Mouse (Mus musculus): ENCODE results near the gene Wdr66.

Wdr66 gene

DNA sequence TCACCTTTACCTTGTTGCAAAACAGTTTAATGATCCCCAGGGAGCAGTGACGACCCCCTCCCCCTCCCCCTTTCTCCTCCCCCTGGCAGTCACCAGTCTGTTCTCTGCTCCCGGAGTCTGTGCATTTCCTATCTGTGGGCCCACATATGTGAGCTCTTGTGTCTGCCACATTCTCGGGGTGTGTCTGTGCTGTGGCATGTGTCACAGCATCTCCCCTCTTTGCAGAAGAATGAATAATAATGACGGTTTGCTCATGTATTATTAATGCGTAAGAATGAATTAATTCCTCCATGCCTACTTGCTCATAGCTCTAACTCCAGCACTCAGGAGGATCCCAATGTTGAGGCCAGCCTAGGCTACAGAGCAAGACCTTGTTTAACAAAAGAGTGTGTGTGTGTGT, 21.0 kb downstream of the Wdr66 start:
- DNase-seq: no peak

DNA sequence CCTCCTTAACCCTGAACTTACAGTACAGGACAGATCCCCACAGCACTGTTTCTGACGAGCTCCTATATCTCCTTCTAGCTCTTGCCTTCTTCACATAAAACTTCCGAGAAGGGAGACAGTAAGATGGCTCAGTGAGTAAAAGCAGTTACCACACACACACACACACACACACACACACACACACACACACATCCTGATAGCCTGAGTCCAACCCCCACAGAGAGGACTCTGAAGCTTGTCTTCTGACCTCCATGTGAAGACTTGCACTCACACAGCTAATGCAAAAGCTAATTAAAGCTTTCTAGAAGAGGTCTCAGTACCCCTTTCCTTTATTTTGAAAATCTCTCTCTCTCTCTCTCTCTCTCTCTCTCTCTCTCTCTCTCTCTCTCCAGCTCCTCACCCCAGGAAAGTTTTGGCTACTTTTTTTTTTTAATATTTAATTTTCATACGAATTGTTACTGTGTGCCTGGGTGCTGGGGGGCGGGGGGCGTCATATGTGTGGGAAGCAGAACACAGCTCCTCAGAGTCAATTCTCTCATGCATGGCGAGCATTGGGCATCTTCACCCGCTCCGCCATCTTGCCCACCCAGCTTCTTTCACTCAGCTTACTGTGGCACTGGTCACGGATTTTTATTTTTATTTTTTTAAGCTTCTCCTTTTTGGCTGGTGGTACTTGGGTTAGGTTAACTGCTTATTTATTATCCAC, 24.9 kb downstream of the Wdr66 start:
- DNase-seq: no peak

DNA sequence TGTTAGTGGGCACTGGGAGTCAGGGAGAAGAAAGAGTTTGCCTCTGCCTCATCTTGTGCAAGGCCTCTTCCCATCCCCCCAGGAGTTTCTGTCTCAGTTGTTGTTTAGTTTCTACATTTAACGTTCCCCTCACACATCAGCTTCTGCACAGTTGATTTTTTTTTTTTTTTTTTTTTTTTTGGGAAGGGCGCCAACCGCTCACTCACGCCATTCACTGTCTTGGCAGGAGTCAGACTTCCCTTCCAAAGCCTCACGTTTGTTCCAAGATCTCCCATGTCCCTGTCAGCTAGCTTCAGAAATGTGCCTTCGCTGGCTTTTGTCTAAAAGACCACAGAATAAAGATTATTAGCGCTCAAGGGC, 25.4 kb downstream of the Wdr66 start:
- no peak for DNase-seq

DNA sequence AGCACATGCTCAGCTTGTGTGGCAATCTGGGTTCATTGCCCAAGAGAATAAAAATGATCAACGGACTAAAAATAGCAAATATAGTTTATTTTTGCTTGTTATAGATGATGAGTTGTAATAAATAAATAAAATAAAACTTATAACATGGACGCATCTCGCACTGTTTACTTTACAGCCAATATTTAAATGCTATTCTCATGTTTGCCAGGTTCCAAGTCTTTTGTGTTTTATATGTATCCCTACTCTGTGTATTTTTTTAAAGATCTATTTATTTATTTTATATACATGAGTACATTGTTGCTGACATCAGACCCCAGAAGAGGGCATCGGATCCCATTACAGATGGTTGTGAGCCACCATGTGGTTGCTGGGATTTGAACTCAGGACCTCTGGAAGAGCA, 25.8 kb downstream of the Wdr66 start:
- DNase-seq: no peak

DNA sequence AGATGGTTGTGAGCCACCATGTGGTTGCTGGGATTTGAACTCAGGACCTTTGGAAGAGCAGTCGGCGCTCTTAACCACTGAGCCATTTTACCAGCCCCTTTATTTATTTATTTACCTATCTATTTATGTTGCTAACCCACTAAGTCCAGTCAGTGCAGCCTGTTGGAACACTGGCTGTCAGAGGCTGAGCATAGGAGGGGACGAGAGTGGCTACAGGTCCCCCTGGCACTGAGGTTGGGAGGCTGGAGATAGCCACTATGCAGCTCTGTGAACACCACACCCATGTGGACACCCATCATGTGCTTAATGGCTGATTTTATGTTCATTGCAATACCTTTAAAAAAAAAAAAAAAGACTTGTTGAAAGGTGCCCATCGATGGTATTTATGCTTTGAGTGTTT, 27.3 kb downstream of the Wdr66 start:
- no peak for DNase-seq

DNA sequence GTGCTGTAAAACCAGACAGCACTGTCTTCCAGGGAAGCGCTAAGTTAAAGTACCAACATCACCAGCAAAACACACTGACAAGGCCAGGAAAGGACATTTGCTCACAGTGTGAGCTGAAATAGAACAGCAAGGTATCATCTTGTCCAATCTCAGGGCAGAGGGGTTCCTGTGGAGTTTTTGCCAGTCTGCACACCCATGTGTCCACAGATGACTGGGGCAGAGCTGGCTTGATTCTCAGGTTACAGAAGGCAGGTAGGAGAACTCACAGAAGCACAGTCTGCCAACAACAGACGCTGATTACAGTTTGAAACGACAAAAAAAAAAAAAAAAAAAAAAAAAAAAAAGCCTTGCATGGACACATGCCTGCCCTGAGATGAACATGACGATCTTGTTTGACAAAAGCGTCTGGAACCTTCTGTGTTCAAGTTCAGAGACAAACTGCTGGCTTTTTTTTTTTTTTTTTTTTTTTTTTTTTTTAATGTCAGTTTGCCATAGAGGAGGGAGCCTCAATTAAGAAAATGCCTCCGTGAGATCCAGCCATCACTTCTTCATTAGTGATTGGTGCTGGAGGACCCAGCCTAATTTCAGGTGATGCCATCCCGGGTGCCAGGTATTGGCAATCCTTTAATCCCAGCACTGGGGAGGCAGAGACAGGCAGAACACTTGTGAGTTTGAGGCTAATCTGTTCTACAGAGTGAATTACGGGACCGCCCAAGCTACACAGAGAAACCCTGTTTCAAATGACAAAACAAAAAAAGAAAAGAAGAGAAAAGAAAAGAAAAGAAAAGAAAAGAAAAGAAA, 29.6 kb downstream of the Wdr66 start:
- no peak for DNase-seq

DNA sequence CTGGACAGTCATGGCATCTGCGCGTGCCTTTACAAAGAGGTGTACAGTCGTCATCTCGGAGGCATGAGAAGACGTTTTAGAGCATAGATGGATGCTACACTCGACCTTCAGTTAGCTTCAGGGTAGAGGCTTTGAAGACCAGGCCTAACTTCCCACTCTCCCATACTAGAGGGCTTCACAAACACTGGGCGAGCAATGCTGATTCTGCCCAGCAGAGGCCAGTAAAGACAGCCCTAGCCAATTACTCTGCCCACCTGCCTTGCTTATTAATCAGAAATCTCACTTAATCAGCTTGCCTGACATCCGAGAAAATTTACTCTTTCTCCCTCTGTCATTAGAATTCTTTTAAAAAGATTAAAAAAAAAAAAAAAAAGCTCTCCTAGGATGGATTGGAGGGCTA, 33.3 kb downstream of the Wdr66 start:
- no peak for DNase-seq

DNA sequence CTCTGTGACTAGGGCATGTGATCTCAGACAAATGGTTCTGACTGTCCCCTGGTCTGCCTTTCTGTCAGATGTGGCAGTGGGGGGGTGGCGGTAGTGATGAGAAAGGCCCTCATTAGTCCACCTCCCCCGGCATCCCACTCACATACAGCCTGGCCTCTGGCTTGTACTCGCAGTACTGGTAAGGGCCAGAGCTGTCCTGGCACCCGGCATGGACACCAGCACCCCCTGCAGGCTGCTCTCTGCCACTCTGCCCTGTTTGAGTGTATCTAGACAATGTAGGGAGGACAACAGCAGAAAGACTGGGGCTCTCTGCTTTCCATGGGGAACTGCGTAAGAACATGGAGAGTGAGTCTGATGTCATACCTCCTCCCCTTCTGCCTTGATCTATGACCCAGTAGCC, 36.2 kb downstream of the Wdr66 start:
- DNase-seq: no peak

DNA sequence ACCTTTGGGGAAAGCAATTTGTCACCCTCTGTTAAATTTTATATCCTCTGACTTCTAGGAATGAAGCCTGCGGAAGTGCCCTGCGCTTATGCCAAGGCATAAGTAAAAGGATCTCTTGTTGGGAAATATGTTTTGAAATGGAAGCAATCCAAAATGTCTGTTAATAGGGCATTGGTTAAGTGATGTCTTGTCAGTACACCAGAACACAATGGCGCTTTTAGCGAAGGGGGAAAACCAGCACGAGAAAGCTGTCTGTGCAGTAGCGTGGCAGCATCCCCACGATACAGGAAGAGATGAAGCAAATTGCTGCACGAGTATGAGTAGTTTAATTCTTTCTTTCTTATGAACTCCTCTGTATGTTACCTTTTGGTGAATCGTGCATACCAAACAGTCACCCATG, 42.8 kb downstream of the Wdr66 start:
- no peak for DNase-seq

DNA sequence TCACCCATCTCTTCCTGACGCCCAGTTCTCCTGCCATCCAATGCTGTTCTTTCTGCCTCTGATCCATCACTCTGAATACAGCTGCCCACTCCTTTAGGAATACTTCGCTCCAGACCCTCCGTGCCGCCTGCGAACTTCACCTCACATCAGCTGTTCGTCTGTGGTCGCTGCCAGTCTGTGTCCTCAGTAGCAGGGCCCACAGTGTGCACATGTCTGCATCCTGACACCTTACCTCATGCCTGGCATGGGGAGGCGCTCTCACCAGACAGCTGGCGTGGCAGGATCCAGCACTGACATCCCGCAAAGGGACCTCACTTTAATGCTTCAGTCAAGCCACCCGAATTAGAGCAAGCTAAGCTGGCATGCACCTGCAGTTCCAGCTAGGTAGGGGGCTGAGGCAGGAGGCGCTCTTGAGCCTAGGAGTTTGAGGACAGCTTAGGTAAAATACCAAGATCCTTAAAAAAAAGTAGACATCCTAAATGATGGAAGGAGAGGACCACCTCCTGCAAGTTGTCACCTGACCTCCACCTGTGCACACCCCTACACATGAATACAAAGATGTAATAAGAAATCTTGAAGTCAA, 44.4 kb downstream of the Wdr66 start:
- DNase-seq: peak; percentile 14

DNA sequence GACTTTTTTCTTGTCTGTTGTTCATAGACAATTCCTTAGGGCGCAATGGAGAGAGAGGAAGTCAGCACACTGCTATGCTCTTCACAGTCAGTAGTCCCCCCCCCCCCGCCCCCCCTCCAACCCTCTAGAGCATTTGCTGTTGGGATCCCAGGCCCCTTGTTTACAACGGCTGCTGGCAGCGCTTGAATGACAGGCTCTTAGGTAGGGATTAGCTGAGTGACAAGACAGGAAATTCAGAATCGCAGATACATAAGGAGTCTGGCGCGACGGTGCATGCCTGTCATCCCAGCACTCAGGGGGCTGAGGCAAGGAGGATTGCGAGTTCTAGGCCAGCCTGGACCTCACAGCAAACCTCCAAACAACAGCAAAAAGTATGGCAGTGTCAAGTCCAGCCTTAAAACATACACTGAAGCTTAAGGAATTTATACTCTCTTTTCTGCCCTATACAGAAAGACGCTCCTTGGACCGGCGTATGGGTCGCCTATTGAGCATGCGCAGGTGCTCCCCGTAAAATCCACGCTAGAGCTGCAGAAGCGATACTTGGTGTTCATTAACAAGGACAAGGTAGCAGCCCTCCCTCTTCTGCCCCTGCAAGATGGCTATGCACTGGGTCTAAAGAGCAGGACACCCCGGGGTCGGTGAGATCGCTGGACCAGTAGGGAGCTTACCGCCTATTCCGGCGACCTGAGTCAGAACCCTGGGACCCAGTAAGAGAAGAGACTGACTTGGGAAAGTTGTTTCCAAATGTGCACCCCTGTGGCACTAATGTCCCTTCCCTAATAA, 45.3 kb downstream of the Wdr66 start:
- DNase-seq: no peak

DNA sequence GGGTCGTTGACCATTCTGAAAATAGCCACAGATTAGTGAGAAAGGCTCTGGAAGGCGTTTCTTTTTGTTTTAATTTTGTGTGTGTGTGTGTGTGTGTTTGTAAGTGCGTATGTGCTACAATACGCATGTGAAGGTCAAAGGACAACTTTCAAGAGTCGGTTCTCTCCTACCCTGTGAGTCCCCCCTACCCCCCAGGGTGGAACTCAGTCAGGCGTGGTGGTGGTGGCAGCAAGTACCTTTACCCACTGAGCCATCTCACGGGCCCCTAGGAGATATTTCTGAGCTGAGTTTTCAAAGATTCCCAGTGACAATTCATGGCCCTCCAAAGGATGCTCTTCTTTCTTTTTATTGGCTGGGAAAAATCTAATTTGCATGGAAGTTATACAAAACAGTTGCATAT, 45.9 kb downstream of the Wdr66 start:
- no peak for DNase-seq

DNA sequence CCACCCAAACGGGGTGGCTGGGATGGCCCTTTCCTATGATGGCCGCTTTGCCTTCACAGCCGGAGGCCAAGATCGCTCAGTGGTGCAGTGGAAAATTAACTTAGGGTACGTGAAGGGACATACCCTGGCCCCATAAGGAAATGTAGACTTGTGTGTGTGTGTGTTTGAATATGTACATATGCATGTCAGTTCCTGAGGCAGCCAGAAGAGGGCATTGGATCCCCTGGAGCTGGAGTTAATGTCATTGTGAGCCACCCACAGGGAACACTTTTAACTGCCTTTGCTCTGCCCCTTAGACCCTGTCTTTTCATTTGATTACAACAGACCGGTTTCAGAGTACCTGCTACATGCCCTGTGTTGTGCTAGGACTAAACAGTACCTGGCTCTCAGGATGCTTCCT, 46.6 kb downstream of the Wdr66 start:
- DNase-seq: no peak

DNA sequence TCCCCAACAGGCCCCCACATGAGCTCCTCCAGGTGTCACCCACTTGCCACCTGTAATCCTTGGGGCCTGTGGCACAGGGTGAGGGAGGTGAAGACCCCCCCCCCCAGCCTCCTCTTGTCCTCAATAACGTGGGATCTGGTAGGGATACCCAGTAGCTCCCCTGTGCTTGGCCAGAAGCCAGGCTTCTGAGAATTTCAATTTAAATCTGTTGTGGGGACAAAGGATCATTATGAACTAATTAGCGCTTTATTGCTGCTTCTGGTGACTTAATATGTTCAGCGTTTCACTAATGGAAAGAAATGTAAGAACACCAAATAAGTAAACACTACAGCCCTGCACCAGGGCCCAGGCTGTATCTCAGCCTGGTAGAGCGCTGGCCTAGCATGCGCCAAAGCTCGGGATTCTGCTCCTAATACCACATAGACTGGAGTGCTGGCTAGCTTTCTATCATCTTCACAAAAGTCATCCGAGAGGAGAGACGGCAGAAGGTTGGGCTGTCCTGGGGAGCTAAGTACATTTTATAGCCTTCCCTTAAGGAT, 48.7 kb downstream of the Wdr66 start:
- DNase-seq: no peak

DNA sequence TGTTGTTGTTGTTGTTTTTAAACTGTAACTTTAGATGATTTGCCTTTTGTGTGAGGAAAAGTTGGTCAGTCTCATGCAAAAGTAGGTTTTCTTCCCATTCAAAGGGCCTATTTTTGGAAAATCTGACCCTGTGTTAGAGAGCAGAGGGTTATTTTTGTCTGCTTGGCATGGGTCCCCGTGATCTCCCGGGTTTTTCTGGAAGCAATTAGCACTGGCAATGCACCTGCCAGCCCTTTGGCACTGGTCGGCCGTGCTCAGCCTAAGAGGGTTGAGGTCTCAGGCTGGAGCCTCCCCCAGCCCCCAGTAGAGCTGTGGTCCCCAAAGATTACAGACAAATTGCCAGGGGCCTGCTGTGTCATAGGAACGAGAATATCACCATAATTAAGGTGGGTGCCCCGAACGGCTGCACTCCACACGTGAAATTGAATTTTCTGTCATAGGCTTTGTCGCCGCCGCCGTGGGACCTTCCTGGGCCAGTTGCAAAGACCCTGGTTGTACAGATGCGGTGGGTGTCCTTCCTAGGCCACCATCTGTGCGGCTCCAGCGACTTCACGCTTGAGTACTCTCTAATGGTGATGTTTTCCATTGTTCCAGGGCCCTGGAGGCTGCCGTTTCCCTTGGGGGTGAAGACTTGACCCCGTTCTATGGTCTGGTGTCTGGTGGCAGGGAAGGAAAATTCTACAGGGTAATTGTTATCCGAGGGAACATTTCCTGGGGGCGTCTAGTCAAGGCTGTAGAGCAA, 50.0 kb downstream of the Wdr66 start:
- DNase-seq: no peak

DNA sequence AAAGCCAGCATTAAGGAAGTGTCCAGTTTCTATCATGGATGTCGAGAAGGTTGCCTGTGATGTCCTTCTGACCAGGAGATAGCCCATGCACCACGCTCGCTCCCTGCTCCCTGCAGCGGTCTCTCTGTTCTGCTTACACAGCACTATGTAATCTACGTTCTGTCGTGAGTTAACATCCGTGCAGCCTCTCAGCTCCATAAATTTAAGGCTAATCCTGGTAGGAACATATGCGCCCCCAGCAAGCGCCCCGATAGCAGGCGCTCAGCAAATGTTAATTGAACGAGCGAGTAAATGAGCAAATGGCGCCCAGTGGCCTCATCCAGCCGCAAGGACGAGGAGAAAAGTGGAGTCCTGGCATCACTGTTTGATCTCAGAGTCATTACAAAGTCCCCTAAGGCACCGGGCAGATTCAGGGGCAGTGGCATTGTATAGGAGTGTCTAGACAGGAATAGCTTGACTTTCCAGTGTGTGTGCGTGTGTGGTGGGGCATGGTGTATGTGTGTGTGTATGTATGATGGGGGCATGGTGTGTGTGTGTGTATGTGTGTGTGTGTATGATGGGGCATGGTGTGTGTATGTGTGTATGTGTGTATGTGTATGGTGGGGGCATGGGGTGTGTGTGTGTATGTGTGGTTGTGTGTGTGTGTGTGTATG, 55.9 kb downstream of the Wdr66 start:
- DNase-seq: no peak

DNA sequence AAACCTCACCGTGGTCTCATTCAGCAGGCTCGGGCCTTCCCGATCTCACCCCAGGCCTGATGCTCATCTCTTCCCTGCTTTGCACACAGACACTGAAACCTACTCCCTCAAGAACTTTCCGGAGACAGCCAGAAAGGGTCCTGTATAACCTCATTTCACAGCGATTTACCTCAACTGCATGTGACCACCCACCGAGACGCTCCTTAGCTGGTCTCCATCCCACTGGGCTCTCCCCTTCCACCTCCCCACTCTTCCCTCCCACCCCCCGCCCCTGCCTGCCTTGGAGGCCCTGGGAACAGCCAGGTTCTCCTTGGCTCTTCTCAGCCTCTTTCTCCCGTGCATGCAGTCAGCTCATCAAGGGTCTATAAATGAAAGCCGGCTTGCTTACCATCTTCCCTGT, 57.9 kb downstream of the Wdr66 start:
- no peak for DNase-seq

DNA sequence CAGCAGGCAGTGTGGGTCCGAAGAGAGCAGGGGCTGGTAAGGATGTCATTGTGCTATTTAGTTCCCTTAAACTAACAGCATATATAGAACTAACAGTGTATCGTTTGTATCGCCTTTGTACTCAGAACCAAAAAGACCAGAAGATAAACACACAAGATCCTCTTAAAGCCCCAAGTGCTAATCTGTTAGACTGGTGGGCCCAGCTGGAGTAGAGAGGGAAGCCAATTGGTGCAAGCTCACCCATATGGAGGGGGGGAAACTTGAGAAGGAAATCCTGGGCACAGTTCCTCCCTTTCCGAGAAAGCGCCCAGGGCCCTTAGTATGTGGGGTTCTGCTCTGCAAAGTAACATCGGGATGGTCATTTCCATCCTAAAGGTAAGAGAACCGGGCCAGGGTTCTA, 58.3 kb downstream of the Wdr66 start:
- no peak for DNase-seq

DNA sequence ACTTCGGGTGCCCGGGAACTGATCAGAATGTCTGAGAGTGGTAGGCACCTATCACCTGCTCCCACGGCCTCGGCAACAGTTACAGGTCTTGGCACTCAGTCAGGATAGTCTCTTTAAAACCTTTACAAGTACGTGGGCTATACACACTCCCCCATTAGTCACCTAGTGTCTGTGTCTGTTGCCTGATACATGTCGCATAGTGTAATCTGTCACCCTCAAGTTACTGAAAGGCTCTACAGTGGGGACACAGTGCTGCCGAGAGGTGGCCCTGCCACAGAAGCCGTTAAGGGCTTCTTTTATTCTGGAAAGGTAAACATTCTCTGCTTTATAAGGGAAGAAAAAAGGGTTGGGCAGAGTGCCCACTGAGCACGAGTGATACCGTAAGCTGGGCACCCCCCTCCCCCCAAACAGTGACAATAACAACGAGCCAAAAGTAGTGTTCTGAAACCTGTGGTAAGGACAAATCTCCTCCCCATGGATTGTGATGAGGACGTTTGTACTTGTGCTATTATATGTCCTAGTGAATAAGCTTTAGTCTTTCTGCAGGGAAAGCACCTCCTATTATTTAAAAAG, 61.2 kb downstream of the Wdr66 start:
- no peak for DNase-seq

DNA sequence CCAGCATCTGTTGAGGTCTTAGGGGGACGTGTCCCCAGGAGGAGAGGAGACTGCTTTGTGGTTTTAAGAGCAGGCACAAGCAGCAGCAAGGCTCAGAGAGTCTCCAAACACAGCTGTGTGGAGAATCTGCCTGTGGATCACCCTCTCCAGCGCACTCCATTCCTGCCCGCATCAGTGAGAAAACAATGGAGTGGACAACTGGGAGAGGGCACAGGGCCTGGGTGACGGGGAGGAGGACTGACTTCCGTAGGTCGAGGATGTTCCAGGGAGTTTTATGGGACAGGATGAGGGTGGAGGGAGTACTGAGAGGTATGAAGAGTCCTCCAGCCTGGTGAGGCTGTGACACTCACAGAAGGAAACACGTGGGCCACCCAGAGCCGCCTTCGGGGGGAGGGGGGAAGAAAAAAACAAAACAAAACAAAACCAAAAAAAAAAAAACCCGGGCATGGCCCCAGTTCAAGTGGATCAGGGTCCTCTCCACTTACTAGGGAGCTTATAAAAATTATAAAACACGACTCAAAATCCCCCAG, 62.0 kb downstream of the Wdr66 start:
- DNase-seq: no peak

DNA sequence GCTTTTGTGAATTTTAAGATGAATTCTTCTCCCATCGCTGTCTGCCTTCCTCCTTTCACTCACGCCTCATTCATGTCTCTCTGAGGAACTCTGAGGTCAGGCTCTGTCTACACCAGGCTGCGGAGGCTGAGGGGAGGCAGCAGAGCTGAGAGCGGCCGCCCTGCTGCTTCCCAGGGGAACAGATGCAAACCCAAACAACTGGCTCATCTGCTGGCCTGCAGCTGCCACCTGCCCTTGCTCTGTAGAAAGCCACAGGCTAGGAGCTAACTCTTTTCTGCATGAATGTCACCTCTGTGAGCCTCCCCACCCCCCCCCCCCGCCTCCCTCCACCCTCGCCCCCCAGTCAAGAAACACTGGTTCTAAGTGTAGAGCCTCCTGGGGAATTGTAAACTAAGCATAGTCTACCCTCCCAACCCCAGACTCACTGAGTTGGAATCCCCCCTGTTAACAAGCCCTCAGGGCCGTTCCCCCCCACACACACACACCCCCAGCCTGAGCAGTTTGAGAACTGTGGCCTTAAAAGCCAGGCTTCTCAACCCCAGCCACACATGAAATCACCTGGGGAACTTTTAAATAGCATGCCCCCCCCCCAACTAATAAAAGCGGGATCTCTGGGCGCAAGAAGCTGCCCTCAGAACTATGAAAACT, 63.4 kb downstream of the Wdr66 start:
- no peak for DNase-seq
